Mouse (Mus musculus) embryonic facial prominence, embryonic 14.5 days (tissue): Measurements from ENCODE around the gene 1700016C15Rik. TPM values are rescaled to one million over a fixed set of nuclear protein-coding genes. Genes with fewer than 3 reads are reported as not detected.
A peak's percentile ranks its signal among the peaks of the same experiment; 100 is the strongest.

Experiments used
- ATAC-seq: fragments of 200-750 bp; cut with Nextera tagmentation; 2 replicates; pipeline ENCODE4 v1.8.0; 2017; ENCODE audit warnings: low read depth, moderate number of reproducible peaks, moderate TSS enrichment
- DNase-seq: peaks from one replicate; pipeline ENCODE4 v3.0.0-alpha.2; 2015; ENCODE audit warnings: low spot score
- H3K27ac ChIP-seq: fragments of 300-500 bp; sonication (generic); replicated peaks from 2 replicates; pipeline ENCODE4 v1.5.1; 2014; ENCODE audit warnings: low read depth, mild to moderate bottlenecking, low read length, moderate library complexity
- H3K27me3 ChIP-seq: fragments of 300-500 bp; sonication (generic); replicated peaks from 2 replicates; pipeline ENCODE4 v1.6.1; 2014; ENCODE audit warnings: low read length; ENCODE audit not compliant: control insufficient read depth, insufficient read depth
- H3K36me3 ChIP-seq: fragments of 300-500 bp; sonication (generic); 2 replicates; pipeline ENCODE4 v1.6.1; 2014; ENCODE audit warnings: low read length, mixed read lengths; ENCODE audit not compliant: control insufficient read depth, insufficient read depth
- H3K4me1 ChIP-seq: fragments of 300-500 bp; sonication (generic); 2 replicates; pipeline ENCODE4 v1.6.1; 2014; ENCODE audit warnings: antibody characterized with exemption, low read length; ENCODE audit not compliant: control insufficient read depth, insufficient read depth
- H3K4me2 ChIP-seq: fragments of 300-500 bp; sonication (generic); 2 replicates; pipeline ENCODE4 v1.6.1; 2014; ENCODE audit warnings: low read depth, mild to moderate bottlenecking, low read length, moderate library complexity, mixed read lengths
- H3K4me3 ChIP-seq: fragments of 300-500 bp; sonication (generic); 2 replicates; pipeline ENCODE4 v1.5.1; 2014; ENCODE audit warnings: low read depth, mild to moderate bottlenecking, low read length
- H3K9ac ChIP-seq: fragments of 300-500 bp; sonication (generic); 2 replicates; pipeline ENCODE4 v1.6.1; 2014; ENCODE audit warnings: low read depth, mild to moderate bottlenecking, low read length, moderate library complexity, mixed read lengths
- H3K9me3 ChIP-seq: fragments of 300-500 bp; sonication (generic); 2 replicates; pipeline ENCODE4 v1.6.1; 2016; ENCODE audit warnings: low read length; ENCODE audit not compliant: control insufficient read depth
- WGBS: fragments of 180-500 bp; shearing (Covaris S2); extraction: QIAGEN DNeasy Blood & Tissue Kit; methylation state at CpG from one replicate; pipeline ENCODE4 v1.1.7; 2014; 5-methylcytosine and 5-hydroxymethylcytosine counted together
- polyA plus RNA-seq: library from polyadenylated mRNA; unstranded; fragments of >200 nt; fragmentation: Nextera tagmentation; extraction: Ambion mirVana; gene quantifications from 2 replicates; pipeline ENCODE4 v1.2.1, GENCODE M21; 2014

The 1700016C15Rik gene
- polyA plus RNA-seq, 1 experiment from 2014 or later = 0.24 TPM

DNA sequence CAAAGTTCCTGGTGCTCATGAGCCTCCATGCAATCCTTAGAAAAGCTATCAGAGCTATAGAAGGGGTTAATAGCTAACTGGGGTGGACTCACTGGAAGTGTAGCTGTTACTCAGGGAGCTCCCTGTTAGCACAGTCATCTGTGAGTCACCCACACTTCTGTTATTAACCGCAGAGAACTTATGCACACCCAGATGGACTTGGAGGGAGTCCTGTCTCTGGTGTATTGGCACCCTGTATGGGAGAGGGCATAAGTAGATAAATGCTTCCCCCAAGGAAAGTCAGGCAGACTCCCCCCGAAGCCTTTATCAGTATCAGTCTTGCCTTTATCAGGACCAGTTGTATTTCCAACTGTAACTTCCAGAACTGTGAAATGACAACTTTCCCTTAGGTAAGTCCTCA is 18.2 kb upstream of the 1700016C15Rik start:
- WGBS = 76% methylated on average over 2 of the region's 2 CpGs
- Histone ChIP-seq H3K27ac (no peak overlapping the region), H3K4me1 (no peaks in the 10 kb centered on the region), H3K4me2 (no peak overlapping the region), H3K9ac (no peak overlapping the region), H3K9me3 (peaks cover 12% of the 10 kb centered on the region), H3K4me3 (no peak overlapping the region), H3K36me3 (no peaks in the 10 kb centered on the region), H3K27me3 (no peaks in the 10 kb centered on the region)
- no peak for DNase-seq
- no peak for ATAC-seq

DNA sequence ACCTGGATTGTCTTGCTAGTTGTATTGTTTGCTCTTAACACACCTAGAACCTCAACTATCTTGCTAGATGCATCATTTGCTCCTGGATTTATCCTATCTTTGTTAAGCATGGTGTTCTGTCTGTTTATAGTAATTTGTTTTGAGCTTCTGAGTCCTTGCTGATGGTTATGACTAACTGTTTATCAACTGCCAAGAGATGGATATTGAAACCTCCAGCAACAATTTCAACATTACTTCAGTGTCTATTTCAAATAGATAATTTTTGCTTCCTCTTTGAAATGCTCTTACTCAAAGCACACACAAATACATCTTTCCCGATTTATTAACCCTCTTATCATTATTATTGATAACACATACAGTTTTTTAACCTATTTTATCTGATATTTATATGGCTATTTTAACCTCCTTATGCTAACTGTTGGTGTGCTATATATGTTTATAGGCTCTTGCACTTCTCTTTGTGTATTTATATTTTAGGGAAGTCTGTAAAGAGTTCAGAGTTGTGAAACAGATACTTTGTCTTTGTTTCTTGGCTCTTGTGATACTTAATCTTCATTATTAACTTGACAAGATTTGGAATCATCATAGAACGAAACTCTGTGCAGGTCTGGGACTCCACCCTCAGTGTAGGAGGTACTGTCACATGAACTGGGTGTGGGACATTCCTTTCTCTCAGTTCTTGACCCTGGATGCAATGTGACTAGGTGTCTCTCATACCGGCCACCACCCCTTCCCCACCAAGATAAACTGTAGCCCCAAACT is 15.8 kb upstream of the 1700016C15Rik start:
- Histone ChIP-seq H3K4me3 (no peak overlapping the region), H3K9me3 (peaks cover 12% of the 10 kb centered on the region), H3K4me1 (no peaks in the 10 kb centered on the region), H3K27me3 (no peaks in the 10 kb centered on the region), H3K9ac (no peak overlapping the region), H3K27ac (no peak overlapping the region), H3K36me3 (no peaks in the 10 kb centered on the region), H3K4me2 (no peak overlapping the region)
- WGBS = 84% methylated on average over 3 of the region's 3 CpGs
- no peak for DNase-seq
- ATAC-seq = no peak

GRCm38 (mm10) chr1:177714397-177715012 is 15.1 kb upstream of the 1700016C15Rik start:
- Histone ChIP-seq H3K9me3 (peaks cover 11% of the 10 kb centered on the region), H3K4me1 (no peaks in the 10 kb centered on the region), H3K27me3 (no peaks in the 10 kb centered on the region), H3K27ac (no peak overlapping the region), H3K4me2 (no peak overlapping the region), H3K9ac (no peak overlapping the region), H3K4me3 (no peak overlapping the region), H3K36me3 (no peaks in the 10 kb centered on the region)
- ATAC-seq = no peak
- WGBS = 82% methylated on average over 5 of the region's 5 CpGs
- no peak for DNase-seq

DNA sequence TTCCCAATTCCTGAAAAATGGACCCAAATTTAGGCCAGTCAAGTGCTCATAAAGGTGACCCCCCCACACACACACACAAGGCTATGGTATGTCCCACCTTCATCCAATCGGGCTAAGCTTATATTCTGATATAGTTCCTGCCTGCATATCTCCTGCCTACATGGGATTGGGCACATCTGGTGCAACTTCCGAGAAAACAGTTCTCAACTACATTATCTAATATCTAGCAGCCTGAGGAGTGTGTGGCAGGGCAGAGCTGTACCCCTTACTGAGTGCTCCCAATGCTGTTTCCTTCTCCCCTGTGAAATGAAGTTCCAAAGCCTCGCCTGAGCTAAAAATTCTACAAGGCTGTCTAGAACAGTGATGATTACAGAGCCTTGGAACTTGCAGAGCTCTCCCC is 13.2 kb upstream of the 1700016C15Rik start:
- Histone ChIP-seq H3K27me3 (no peaks in the 10 kb centered on the region), H3K27ac (no peak overlapping the region), H3K36me3 (no peaks in the 10 kb centered on the region), H3K4me2 (no peak overlapping the region), H3K4me3 (no peak overlapping the region), H3K9me3 (peaks cover 5% of the 10 kb centered on the region; the same call in 1 of the 2 replicates), H3K9ac (no peak overlapping the region), H3K4me1 (no peaks in the 10 kb centered on the region)
- DNase-seq (no peak), ATAC-seq (no peak)
- 87% methylated on average over 3 of the region's 3 CpGs for WGBS

DNA sequence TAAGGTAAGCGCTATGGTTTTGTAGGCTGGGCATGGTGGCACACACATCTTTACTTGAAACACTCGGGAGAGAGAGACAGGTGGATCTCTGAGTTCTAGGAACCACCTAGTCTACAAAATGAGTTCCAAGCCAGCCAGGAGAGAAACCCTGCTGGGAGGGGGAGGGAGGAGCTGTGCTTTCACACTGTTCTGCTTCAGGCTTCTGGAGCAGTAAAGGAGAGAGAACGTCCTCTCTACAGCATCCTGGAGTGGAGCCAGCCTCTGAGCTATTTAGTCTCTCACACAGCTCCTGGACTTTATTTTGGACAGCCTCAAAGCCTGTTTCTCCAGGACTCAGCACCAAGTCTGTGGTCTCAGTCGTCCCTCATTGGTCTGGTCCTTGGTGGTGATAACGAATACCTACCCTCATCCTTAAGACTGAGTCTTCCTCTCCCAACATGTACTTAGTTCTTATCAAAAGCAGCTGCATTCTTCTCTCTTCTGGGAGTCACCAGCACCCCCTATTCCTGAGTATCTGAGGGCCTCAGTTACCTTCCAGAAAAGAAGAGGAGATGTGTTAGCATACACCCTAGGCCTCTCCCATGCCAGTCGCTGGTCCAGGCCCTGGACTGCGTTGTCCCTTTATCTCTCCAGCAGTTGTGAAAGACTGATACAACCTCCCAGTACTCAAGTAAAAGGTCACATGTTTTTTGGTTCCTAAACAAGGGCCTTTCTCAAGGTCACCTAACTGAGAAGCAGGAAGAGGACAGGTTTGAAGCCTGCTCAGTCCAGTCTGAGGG is 12.4 kb upstream of the 1700016C15Rik start:
- DNase-seq = no peak
- no peak overlapping the region for H3K4me2 ChIP-seq
- ATAC-seq = no peak
- H3K36me3 ChIP-seq = no peaks in the 10 kb centered on the region
- H3K4me3 ChIP-seq = no peak overlapping the region
- H3K27ac ChIP-seq = no peak overlapping the region
- H3K27me3 ChIP-seq = no peaks in the 10 kb centered on the region
- H3K4me1 ChIP-seq = no peaks in the 10 kb centered on the region
- WGBS = 71% methylated on average over 7 of the region's 7 CpGs
- H3K9me3 ChIP-seq = peaks cover 5% of the 10 kb centered on the region; the same call in 1 of the 2 replicates
- no peak overlapping the region for H3K9ac ChIP-seq

GRCm38 (mm10) chr1:177718340-177719028 is 11.1 kb upstream of the 1700016C15Rik start:
- H3K4me2 ChIP-seq = no peak overlapping the region
- H3K4me3 ChIP-seq = no peak overlapping the region
- no peak overlapping the region for H3K9ac ChIP-seq
- no peaks in the 10 kb centered on the region for H3K27me3 ChIP-seq
- WGBS = 58% methylated on average over 11 of the region's 11 CpGs
- DNase-seq = peak; percentile 26
- no peaks in the 10 kb centered on the region for H3K9me3 ChIP-seq
- no peak overlapping the region for H3K27ac ChIP-seq
- H3K4me1 ChIP-seq = no peaks in the 10 kb centered on the region
- H3K36me3 ChIP-seq = no peaks in the 10 kb centered on the region
- ATAC-seq = no peak

GRCm38 (mm10) chr1:177719029-177719427 is 10.6 kb upstream of the 1700016C15Rik start:
- Histone ChIP-seq H3K36me3 (no peaks in the 10 kb centered on the region), H3K9ac (no peak overlapping the region), H3K27me3 (no peaks in the 10 kb centered on the region), H3K4me3 (no peak overlapping the region), H3K4me2 (no peak overlapping the region), H3K4me1 (no peaks in the 10 kb centered on the region), H3K27ac (no peak overlapping the region), H3K9me3 (no peaks in the 10 kb centered on the region)
- WGBS = 59% methylated on average over 3 of the region's 3 CpGs
- ATAC-seq (peak; percentile 53; the same call in 1 of the 2 replicates), DNase-seq (peak; percentile 22)

- no peaks in the 10 kb centered on the region for H3K9me3 ChIP-seq
- no peaks in the 10 kb centered on the region for H3K36me3 ChIP-seq
- no peaks in the 10 kb centered on the region for H3K27me3 ChIP-seq
- no peaks in the 10 kb centered on the region for H3K4me1 ChIP-seq
- no peak overlapping the region for H3K9ac ChIP-seq
- H3K4me3 ChIP-seq = no peak overlapping the region
- H3K4me2 ChIP-seq = no peak overlapping the region
- DNase-seq (no peak), ATAC-seq (no peak)
- no peak overlapping the region for H3K27ac ChIP-seq
- WGBS = 56% methylated on average over 4 of the region's 4 CpGs
These were observed 5.8 kb upstream of the 1700016C15Rik start for GRCm38 (mm10) chr1:177723786-177724185.
